Mouse (Mus musculus): ENCODE results near the gene Tmem14c. TPM values are rescaled to one million over a fixed set of nuclear protein-coding genes. Genes with fewer than 3 reads are reported as not detected.
"Not testable (repeated sequence)": the region's sequence is repeated elsewhere in the genome, so short reads cannot be mapped to it uniquely, and the experiment has no call there.

Gene Tmem14c
- total and polyA plus RNA-seq, 2 experiments from 2014 or later = 43.2 to 121 TPM

DNA sequence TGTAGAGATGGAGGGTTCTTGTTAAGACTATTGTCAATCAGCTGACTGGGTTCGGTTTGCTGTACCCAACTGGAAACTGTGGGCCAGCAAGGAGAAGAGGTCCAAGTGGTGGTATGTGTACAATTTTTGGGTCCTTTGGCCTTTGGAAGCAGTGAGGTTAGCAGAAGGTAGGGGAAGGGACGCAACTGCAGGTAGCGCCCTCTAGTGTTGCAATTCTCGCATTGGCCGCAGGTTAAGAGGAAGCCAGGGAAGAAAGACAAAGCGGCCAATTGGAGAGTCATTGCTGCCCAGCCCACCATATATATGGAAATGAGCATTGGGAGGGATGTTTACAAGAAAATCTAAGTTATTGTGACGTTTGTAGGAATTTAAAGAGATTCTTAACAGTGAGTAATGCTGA is 38.5 kb upstream of the Tmem14c start:
- no peak overlapping the region for H3K27ac ChIP-seq (ENCODE audit: low read depth, low read length)
- H3K27me3 ChIP-seq (ENCODE audit: insufficient read depth, low read length) = no peaks in the 10 kb centered on the region
- no peak for DNase-seq
- 11% methylated on average over 7 of the region's 7 CpGs for WGBS
- H3K9ac ChIP-seq = no peak overlapping the region
- peak; percentile 58 for TF ChIP-seq CTCF (IDR thresholded peaks at IDR 0.05; ENCODE audit: low read depth)
- H3K9me3 ChIP-seq (ENCODE audit: low read length) = no peaks in the 10 kb centered on the region
- no peaks in the 10 kb centered on the region for H3K4me1 ChIP-seq (ENCODE audit: insufficient read depth)
- no peak overlapping the region for H3K4me2 ChIP-seq (ENCODE audit: low read depth)
- no peak overlapping the region for H3K4me3 ChIP-seq (ENCODE audit: low read depth, low read length)
- no peak for ATAC-seq
- no peaks in the 10 kb centered on the region for H3K36me3 ChIP-seq (ENCODE audit: insufficient read depth)

DNA sequence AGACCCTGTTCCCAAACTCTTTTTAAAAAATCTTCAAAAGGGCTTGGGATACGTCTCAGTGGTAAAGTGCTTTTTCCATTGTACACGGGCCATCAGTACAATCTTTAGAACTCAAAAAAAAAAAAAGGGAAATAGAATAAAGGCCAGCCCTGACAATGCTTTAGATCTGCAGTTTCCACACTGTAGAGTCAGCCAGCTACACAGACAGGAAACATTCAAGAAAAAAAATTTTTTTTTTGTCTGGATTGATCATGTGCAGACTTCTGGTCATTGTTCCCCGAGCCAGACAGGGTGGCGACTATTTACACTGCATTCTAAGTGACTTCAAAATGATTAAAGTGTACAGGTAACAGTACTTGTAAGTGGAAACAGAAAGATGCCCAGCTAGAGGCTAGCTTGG is 37.4 kb upstream of the Tmem14c start:
- no peaks in the 10 kb centered on the region for H3K4me1 ChIP-seq (ENCODE audit: insufficient read depth)
- TF ChIP-seq CTCF (IDR thresholded peaks at IDR 0.05; ENCODE audit: low read depth) = no peak
- no peaks in the 10 kb centered on the region for H3K27me3 ChIP-seq (ENCODE audit: insufficient read depth, low read length)
- 80% methylated on average over 4 of the region's 4 CpGs for WGBS
- ATAC-seq (no peak), DNase-seq (no peak)
- H3K9me3 ChIP-seq (ENCODE audit: low read length) = no peaks in the 10 kb centered on the region
- H3K4me3 ChIP-seq (ENCODE audit: low read depth, low read length) = no peak overlapping the region
- H3K36me3 ChIP-seq (ENCODE audit: insufficient read depth) = no peaks in the 10 kb centered on the region
- no peak overlapping the region for H3K4me2 ChIP-seq (ENCODE audit: low read depth)
- no peak overlapping the region for H3K9ac ChIP-seq
- no peak overlapping the region for H3K27ac ChIP-seq (ENCODE audit: low read depth, low read length)

DNA sequence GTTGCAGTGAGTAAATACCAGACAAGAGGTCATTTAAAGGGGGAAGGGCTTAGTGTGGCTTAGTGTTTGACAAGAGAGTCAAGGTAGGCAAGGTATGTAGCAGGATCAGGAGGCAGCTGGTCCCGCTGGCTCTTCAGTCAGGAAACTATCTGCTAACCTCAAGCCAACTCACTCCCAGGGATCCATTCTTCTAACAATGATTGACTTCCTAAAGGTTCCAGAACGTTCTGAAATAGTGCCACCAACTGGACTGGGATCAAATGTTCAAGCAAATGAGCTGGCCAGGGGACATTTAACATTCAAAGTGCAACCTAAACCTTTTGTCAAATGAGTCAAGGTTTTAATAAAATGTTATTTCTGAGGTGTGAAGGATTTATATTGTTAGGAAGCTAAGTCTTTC is 36.8 kb upstream of the Tmem14c start:
- H3K27me3 ChIP-seq (ENCODE audit: insufficient read depth, low read length) = no peaks in the 10 kb centered on the region
- no peak overlapping the region for H3K27ac ChIP-seq (ENCODE audit: low read depth, low read length)
- no peaks in the 10 kb centered on the region for H3K9me3 ChIP-seq (ENCODE audit: low read length)
- H3K36me3 ChIP-seq (ENCODE audit: insufficient read depth) = no peaks in the 10 kb centered on the region
- H3K4me3 ChIP-seq (ENCODE audit: low read depth, low read length) = no peak overlapping the region
- TF ChIP-seq CTCF (IDR thresholded peaks at IDR 0.05; ENCODE audit: low read depth) = peak; percentile 11; the same call in 1 of the 2 replicates
- WGBS = 62% methylated on average over 2 of the region's 2 CpGs
- ATAC-seq (no peak), DNase-seq (no peak)
- no peaks in the 10 kb centered on the region for H3K4me1 ChIP-seq (ENCODE audit: insufficient read depth)
- no peak overlapping the region for H3K9ac ChIP-seq
- no peak overlapping the region for H3K4me2 ChIP-seq (ENCODE audit: low read depth)

DNA sequence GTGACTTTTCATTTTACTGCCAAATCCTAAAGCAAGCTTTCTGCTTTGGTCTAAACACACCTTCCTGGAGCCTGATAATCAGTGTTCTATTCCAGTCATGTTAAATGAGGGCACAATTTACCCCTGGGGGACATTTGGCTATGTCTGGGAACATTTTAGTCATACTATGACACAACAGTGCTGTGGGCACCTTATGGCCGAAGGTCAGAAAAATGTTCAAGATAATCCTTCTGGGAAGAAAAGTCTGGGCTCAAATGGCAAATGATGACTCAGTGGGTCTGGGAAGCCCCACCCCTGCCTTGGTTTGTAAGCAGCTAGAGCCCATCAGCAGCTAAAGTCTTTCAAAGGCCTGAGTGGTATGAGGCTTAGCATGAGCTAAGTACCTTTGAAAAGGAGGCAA is 33.3 kb upstream of the Tmem14c start:
- Histone ChIP-seq H3K27ac (ENCODE audit: low read depth, low read length) (no peak overlapping the region), H3K4me1 (ENCODE audit: insufficient read depth) (no peaks in the 10 kb centered on the region), H3K9ac (no peak overlapping the region), H3K4me3 (ENCODE audit: low read depth, low read length) (no peak overlapping the region), H3K36me3 (ENCODE audit: insufficient read depth) (no peaks in the 10 kb centered on the region), H3K27me3 (ENCODE audit: insufficient read depth, low read length) (no peaks in the 10 kb centered on the region), H3K9me3 (ENCODE audit: low read length) (no peaks in the 10 kb centered on the region), H3K4me2 (ENCODE audit: low read depth) (no peak overlapping the region)
- TF ChIP-seq CTCF (IDR thresholded peaks at IDR 0.05; ENCODE audit: low read depth) = no peak
- ATAC-seq = no peak
- WGBS = 81% methylated on average over 1 of the region's 1 CpGs
- DNase-seq = no peak

DNA sequence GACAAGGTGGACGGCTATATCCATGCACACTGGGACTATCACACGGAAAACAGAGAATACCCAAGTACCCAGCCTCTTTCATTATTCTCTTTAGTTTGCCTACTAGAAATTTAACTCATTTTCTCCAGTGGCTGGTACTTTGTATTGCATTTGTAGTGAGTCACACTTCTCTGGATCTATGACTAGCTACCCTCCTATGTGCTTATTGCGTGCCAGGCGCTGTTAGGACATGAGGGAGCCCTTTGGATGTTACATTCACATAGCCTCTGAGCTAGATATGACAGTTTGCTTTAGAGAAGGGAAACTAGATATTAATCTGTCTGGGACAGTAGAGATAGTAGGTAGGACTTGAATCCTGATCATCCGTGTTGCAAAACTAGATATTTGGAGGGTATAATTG is 30.0 kb upstream of the Tmem14c start:
- 94% methylated on average over 5 of the region's 5 CpGs for WGBS

DNA sequence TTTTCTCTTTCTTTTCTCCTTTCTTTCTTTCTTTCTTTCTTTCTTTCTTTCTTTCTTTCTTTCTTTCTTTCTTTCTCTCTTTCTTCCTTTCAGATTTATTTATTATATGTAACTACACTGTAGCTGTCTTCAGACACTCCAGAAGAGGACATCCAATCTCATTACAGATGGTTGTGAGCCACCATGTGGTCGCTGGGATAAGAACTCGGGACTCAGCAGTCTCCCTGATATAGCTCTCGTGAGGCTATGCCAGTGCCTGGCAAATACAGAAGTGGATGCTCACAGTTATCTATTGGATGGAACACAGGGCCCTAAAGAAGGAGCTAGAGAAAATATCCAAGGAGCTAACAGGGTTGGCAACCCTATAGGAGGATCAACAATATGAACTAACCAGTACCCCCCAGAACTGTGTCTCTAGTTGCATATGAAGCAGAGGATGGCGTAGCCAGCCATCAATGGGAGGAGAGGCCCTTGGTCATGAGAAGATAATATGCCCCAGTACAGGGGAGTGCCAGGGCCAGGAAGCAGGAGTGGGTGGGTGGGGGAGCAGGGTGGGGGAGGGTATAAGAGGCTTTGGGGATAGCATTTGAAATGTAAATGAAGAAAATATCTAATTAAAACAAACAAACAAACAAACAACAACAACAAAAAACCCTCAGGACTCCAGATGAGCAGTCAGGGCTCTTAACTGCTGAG is 28.3 kb upstream of the Tmem14c start:
- not testable (repeated sequence) for H3K36me3 ChIP-seq (ENCODE audit: insufficient read depth); H3K9ac ChIP-seq; H3K27ac ChIP-seq (ENCODE audit: low read depth, low read length); H3K4me2 ChIP-seq (ENCODE audit: low read depth); DNase-seq; H3K27me3 ChIP-seq (ENCODE audit: insufficient read depth, low read length); H3K9me3 ChIP-seq (ENCODE audit: low read length); H3K4me1 ChIP-seq (ENCODE audit: insufficient read depth); ATAC-seq; H3K4me3 ChIP-seq (ENCODE audit: low read depth, low read length)
- 79% methylated on average over 4 of the region's 4 CpGs for WGBS

More for the DNA sequence above, 30.0 kb upstream of the Tmem14c start:
- Histone ChIP-seq H3K36me3 (ENCODE audit: insufficient read depth) (no peaks in the 10 kb centered on the region), H3K9ac (no peak overlapping the region), H3K4me1 (ENCODE audit: insufficient read depth) (no peaks in the 10 kb centered on the region), H3K27me3 (ENCODE audit: insufficient read depth, low read length) (no peaks in the 10 kb centered on the region), H3K9me3 (ENCODE audit: low read length) (no peaks in the 10 kb centered on the region), H3K27ac (ENCODE audit: low read depth, low read length) (no peak overlapping the region), H3K4me2 (ENCODE audit: low read depth) (no peak overlapping the region), H3K4me3 (ENCODE audit: low read depth, low read length) (no peak overlapping the region)
- no peak for TF ChIP-seq CTCF (IDR thresholded peaks at IDR 0.05; ENCODE audit: low read depth)
- no peak for DNase-seq
- ATAC-seq = no peak

DNA sequence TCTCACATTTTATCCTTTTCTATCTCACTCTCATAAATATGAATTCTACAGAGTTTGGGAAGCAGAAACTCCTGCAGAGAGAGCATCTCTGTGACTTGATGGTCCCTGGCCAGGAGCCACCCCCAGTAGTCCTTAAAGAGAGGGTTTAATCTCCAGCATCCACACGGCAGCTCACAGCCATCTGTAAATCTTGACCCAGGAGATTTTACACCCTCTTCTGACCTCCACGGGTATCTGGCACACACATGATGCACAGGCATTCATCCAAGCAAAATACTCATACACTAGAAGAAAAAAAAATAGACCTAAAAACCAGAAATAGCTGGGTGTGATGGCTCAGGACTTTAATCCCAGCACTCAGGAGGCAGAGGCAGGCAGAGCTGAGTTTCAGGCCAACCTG is 27.7 kb upstream of the Tmem14c start:
- H3K9me3 ChIP-seq (ENCODE audit: low read length) = no peaks in the 10 kb centered on the region
- H3K4me3 ChIP-seq (ENCODE audit: low read depth, low read length) = no peak overlapping the region
- no peaks in the 10 kb centered on the region for H3K36me3 ChIP-seq (ENCODE audit: insufficient read depth)
- no peak overlapping the region for H3K9ac ChIP-seq
- ATAC-seq (no peak), DNase-seq (no peak)
- 61% methylated on average over 2 of the region's 2 CpGs for WGBS
- H3K4me2 ChIP-seq (ENCODE audit: low read depth) = no peak overlapping the region
- no peaks in the 10 kb centered on the region for H3K27me3 ChIP-seq (ENCODE audit: insufficient read depth, low read length)
- H3K4me1 ChIP-seq (ENCODE audit: insufficient read depth) = no peaks in the 10 kb centered on the region
- TF ChIP-seq CTCF (IDR thresholded peaks at IDR 0.05; ENCODE audit: low read depth) = no peak
- H3K27ac ChIP-seq (ENCODE audit: low read depth, low read length) = no peak overlapping the region

Measured in forebrain, postnatal 0 days (tissue).